Mouse (Mus musculus) ES-E14 (cell line): ENCODE data around the gene Zfp932. TPM values are rescaled to one million over a fixed set of nuclear protein-coding genes. Genes with fewer than 3 reads are reported as not detected.
"Not testable (repeated sequence)": the region's sequence is repeated elsewhere in the genome, so short reads cannot be mapped to it uniquely, and the experiment has no call there.

Source experiments
- DNase-seq: peaks from one replicate; pipeline ENCODE4 v3.0.0-alpha.2; 2013; ENCODE audit warnings: low read depth, low spot score
- H3K27ac ChIP-seq: 2 replicates; pipeline ENCODE4 v1.5.1; 2012; ENCODE audit warnings: low read depth, mild to moderate bottlenecking, low read length, moderate library complexity, mixed read lengths; ENCODE audit not compliant: poor library complexity, insufficient read depth, severe bottlenecking
- H3K36me3 ChIP-seq: 2 replicates; pipeline ENCODE4 v1.6.1; 2012; ENCODE audit warnings: mild to moderate bottlenecking, low read length, moderate library complexity, mixed read lengths; ENCODE audit not compliant: control insufficient read depth, poor library complexity, insufficient read depth, severe bottlenecking
- H3K4me1 ChIP-seq, 2 experiments: fragments of 150-350 bp in 1 of 2; sonication (generic) in 1 of 2; 2 replicates each; pipeline ENCODE4 v1.6.1; 2012; ENCODE audit warnings: low read length in 2 of 2, mild to moderate bottlenecking in 1 of 2, mixed read lengths in 1 of 2; ENCODE audit not compliant: control insufficient read depth in 2 of 2, insufficient read depth in 2 of 2, poor library complexity in 1 of 2
- H3K4me3 ChIP-seq, 2 experiments: fragments of 150-350 bp in 1 of 2; sonication (generic) in 1 of 2; 2 replicates each; pipeline ENCODE4 v1.5.1; 2012; ENCODE audit warnings: low read length in 2 of 2, low read depth in 1 of 2, mild to moderate bottlenecking in 1 of 2, mixed read lengths in 1 of 2; ENCODE audit not compliant: insufficient read depth in 1 of 2, poor library complexity in 1 of 2, severe bottlenecking in 1 of 2
- H3K9ac ChIP-seq: 2 replicates; pipeline ENCODE4 v1.6.1; 2012; ENCODE audit warnings: low read depth, mild to moderate bottlenecking, low read length, mixed read lengths; ENCODE audit not compliant: poor library complexity, insufficient read depth, severe bottlenecking
- H3K9me3 ChIP-seq: fragments of 150-350 bp; sonication (generic); 2 replicates; pipeline ENCODE4 v1.6.1; 2012; ENCODE audit warnings: low read depth, mild to moderate bottlenecking, low read length; ENCODE audit not compliant: control insufficient read depth, insufficient read depth
- CHD2 ChIP-seq: IDR thresholded peaks from 2 replicates; pipeline ENCODE4 v1.6.1; 2014; ENCODE audit warnings: mild to moderate bottlenecking, low read depth, low read length, inconsistent platforms
- HCFC1 ChIP-seq: IDR thresholded peaks from 2 replicates; pipeline ENCODE4 v1.6.1; 2012; ENCODE audit warnings: low read length, inconsistent platforms, borderline replicate concordance; ENCODE audit not compliant: insufficient read depth
- MAFK ChIP-seq: IDR thresholded peaks from 2 replicates; pipeline ENCODE4 v1.6.1; 2014; ENCODE audit warnings: mild to moderate bottlenecking, low read depth, low read length, inconsistent platforms; ENCODE audit not compliant: insufficient read depth
- ZC3H11A ChIP-seq: IDR thresholded peaks from 2 replicates; pipeline ENCODE4 v1.6.1; 2012; ENCODE audit warnings: low read depth, mild to moderate bottlenecking, inconsistent platforms, low read length, borderline replicate concordance
- ZNF384 ChIP-seq: IDR thresholded peaks from 2 replicates; pipeline ENCODE4 v1.6.1; 2012; ENCODE audit warnings: low read depth, low read length, inconsistent platforms
- in situ Hi-C, 2 experiments: fragments of 600-800 bp; cut with MboI; formaldehyde crosslinking; loops; one replicate each; pipeline ENCODE4 v1.15.1; 2025; ENCODE audit warnings: low sequenced_read_pairs in 2 of 2, inconsistent platforms in 1 of 2; ENCODE audit not compliant: unreplicated experiment in 2 of 2
- total RNA-seq: library from RNA; depleted of rRNA; stranded (reverse); fragments of 300-350 nt; gene quantifications from 2 replicates; pipeline ENCODE4 v1.2.3, GENCODE M21; 2012; rRNA removed

The Zfp932 gene
- total RNA-seq, 1 experiment: 29.2 TPM

DNA sequence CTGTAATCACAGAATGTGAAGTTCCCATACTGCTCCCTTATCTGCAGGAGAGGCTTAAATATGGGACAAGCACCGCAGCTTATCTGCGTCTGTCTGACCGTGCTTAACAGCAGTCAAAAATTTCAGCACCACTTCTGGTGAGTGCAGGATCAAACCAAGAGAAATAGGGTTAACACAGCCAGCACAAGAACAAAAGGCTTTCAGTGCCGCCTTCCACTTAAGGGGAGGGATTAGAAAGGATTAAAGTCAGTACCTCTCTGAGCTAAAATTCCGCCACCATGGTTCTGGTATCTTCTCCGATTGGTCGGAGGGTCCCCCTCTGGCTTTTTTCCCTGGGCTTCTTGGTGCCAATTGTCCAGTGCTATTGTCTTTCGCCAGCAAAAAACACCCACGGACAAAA, 27.0 kb downstream of the Zfp932 start:
- in situ Hi-C loops: loop anchor here in 1 of 2 experiments (10.0 kb wide), 1 partner anchor 428 kb away; no protein-coding TSS in a partner anchor
- Histone ChIP-seq H3K36me3 (no peaks in the 10 kb centered on the region), H3K9me3 (no peaks in the 10 kb centered on the region; the same call in 1 of the 2 replicates), H3K27ac (no peak overlapping the region), H3K9ac (no peak overlapping the region), H3K4me1 (no peaks in the 10 kb centered on the region), H3K4me3 (no peak overlapping the region)
- TF ChIP-seq ZC3H11A: no peak
- no peak for TF ChIP-seq ZNF384
- no peak for TF ChIP-seq MAFK
- no peak for TF ChIP-seq HCFC1
- no peak for TF ChIP-seq CHD2
- no peak for DNase-seq

DNA sequence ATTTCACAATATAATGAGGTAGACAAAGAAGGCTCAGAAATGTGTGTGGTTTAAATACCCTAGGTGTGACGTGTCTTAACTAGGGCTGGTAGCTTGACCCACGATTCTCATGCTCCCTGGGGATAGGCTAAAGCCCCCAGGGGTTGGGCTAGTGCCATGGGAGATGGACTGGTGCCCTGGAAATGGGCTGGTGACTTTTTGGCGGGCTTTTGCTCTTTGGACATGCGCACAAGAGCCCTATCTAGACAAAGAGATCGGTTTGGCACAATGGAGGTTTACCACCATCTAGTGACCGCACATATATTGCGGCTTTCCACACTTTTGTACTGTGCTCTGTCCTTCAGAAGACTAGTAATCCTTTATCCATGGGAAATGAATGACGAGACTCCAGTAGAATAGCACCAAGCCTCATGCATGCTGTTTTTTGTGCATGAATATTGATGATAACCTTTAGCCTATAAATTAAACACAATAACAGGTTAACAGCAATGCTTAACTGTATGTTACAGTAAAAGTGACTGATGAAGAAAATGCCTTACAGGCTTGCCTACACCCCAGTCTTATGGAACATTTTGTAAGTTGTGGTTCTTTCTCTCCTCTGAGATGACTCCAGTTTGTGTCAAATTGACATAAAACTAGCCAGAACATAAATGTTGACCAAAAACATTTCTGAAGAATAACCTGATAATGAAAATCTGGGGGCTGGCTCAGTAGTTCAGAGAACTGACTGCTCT, 27.5 kb downstream of the Zfp932 start:
- H3K27ac ChIP-seq, H3K4me3 ChIP-seq, H3K36me3 ChIP-seq, H3K4me1 ChIP-seq, H3K9ac ChIP-seq, H3K9me3 ChIP-seq: not testable (repeated sequence)
- in situ Hi-C loops: loop anchor here in 1 of 2 experiments (10.0 kb wide), 1 partner anchor 429 kb away; no protein-coding TSS in a partner anchor
- peak; percentile 15 for DNase-seq

DNA sequence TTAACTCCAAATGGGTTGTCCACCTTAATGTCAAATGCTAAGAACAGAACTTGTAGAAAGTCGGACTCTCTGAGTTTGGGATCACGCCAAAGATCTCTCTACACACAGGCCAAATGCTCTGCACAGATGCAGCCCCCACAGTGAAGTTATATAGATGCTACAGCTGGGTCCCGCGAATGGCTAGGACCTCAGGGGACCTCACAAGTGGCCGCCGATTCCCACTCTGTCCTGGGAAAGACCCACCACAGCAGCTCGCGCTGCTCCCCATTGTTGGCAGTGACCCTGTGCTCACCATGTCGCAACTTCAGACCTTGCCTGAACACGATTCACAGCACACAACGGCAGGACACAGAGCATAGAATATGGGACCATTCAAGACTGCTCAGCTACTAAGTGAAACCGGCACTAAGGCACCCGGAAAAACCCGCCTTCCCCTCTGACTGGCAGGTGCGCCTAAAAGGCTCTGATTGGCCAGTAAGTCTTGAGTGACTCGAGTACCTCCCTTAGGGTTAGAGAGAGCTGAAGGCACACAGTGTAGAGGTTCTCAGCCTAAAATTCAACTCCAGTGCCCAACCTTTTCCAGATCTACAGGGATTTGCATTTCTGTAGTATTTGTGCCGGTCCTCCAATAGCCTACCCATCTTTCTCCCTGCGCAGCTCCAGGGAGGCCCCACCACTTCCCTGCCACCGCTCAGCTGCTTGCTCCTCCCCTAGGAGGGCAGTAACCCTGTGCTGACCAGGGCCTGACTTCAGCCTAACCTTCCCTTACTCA, 61.5 kb downstream of the Zfp932 start:
- TF ChIP-seq HCFC1 (no peak), ZNF384 (no peak), MAFK (no peak), ZC3H11A (no peak), CHD2 (0 out of 2 replicates have a peak, but pooled peaks have one; percentile 28)
- H3K9me3 ChIP-seq: no peaks in the 10 kb centered on the region
- H3K36me3 ChIP-seq: no peaks in the 10 kb centered on the region
- DNase-seq: peak; percentile 73
- in situ Hi-C loops: no loop called here
- no peaks in the 10 kb centered on the region for H3K4me1 ChIP-seq
- H3K9ac ChIP-seq: peak overlapping the region; percentile 92
- H3K27ac ChIP-seq: peak overlapping the region; percentile 63; the same call in 1 of the 2 replicates
- peak overlapping the region; percentile 86 to 87 for H3K4me3 ChIP-seq

Other genes with a start within 250 kb of the Zfp932 start
- 11.3 and 11.7 TPM in 2 replicates for gene 4930522L14Rik, start 244.6 kb upstream of the Zfp932 start, total RNA-seq
- 11.3 and 11.8 TPM in 2 replicates for gene Gm15446, start 73.1 kb upstream of the Zfp932 start, total RNA-seq
- gene Gm17655, start 76.0 kb downstream of the Zfp932 start, total RNA-seq: 7.1 and 8.6 TPM in 2 replicates
- gene Gm35315, start 97.9 kb downstream of the Zfp932 start, total RNA-seq: 11.4 and 13.7 TPM in 2 replicates
- gene Plcxd1, start 103.4 kb downstream of the Zfp932 start, total RNA-seq: 18.3 and 39.9 TPM in 2 replicates
- 116 and 226 TPM in 2 replicates for gene Gtpbp6, start 111.7 kb downstream of the Zfp932 start, total RNA-seq
- 7.8 and 8.9 TPM in 2 replicates for gene Zfp605, start 113.6 kb downstream of the Zfp932 start, total RNA-seq
- gene Chfr, start 139.3 kb downstream of the Zfp932 start, total RNA-seq: 32.7 and 40.2 TPM in 2 replicates
- 20.8 and 24.3 TPM in 2 replicates for gene Golga3, start 180.2 kb downstream of the Zfp932 start, total RNA-seq
- 83.3 and 134 TPM in 2 replicates for gene Ankle2, start 234.5 kb downstream of the Zfp932 start, total RNA-seq